Mouse (Mus musculus) neural tube, embryonic 11.5 days (tissue): ENCODE measurements around the gene Synj2. TPM values are rescaled to one million over a fixed set of nuclear protein-coding genes. Genes with fewer than 3 reads are reported as not detected.

ENCODE experiments used
- ATAC-seq: fragments of 200-750 bp; cut with Nextera tagmentation; 2 replicates; pipeline ENCODE4 v1.8.0; 2017; ENCODE audit warnings: moderate number of reproducible peaks, mild to moderate bottlenecking, moderate TSS enrichment, moderate library complexity; ENCODE audit not compliant: insufficient read depth, low FRiP score, low TSS enrichment
- DNase-seq: peaks from one replicate; pipeline ENCODE4 v3.0.0-alpha.2; 2015; ENCODE audit warnings: low spot score
- H3K27ac ChIP-seq: fragments of 300-500 bp; sonication (generic); 2 replicates; pipeline ENCODE4 v1.5.1; 2014; ENCODE audit warnings: low read depth, mild to moderate bottlenecking, low read length
- H3K27me3 ChIP-seq: fragments of 300-500 bp; sonication (generic); 2 replicates; pipeline ENCODE4 v1.6.1; 2014; ENCODE audit warnings: mild to moderate bottlenecking, low read length, mixed read lengths; ENCODE audit not compliant: control insufficient read depth, insufficient read depth
- H3K36me3 ChIP-seq: fragments of 300-500 bp; sonication (generic); 2 replicates; pipeline ENCODE4 v1.6.1; 2014; ENCODE audit warnings: mild to moderate bottlenecking, low read length, moderate library complexity, mixed read lengths; ENCODE audit not compliant: control insufficient read depth, insufficient read depth
- H3K4me1 ChIP-seq: fragments of 300-500 bp; sonication (generic); 2 replicates; pipeline ENCODE4 v1.6.1; 2014; ENCODE audit warnings: low read length, mixed read lengths; ENCODE audit not compliant: control insufficient read depth, insufficient read depth
- H3K4me2 ChIP-seq: fragments of 300-500 bp; sonication (generic); 2 replicates; pipeline ENCODE4 v1.6.1; 2014; ENCODE audit warnings: low read depth, mild to moderate bottlenecking, moderate library complexity
- H3K4me3 ChIP-seq: fragments of 300-500 bp; sonication (generic); 2 replicates; pipeline ENCODE4 v1.5.1; 2014; ENCODE audit warnings: low read depth, low read length
- H3K9ac ChIP-seq: fragments of 300-500 bp; sonication (generic); 2 replicates; pipeline ENCODE4 v1.6.1; 2014; ENCODE audit warnings: mild to moderate bottlenecking, low read length
- H3K9me3 ChIP-seq: fragments of 300-500 bp; sonication (generic); 2 replicates; pipeline ENCODE4 v1.6.1; 2016; ENCODE audit warnings: low read length; ENCODE audit not compliant: control insufficient read depth
- WGBS: fragments of 180-500 bp; shearing (Covaris S2); extraction: QIAGEN DNeasy Blood & Tissue Kit; methylation state at CpG from one replicate; pipeline ENCODE4 v1.1.7; 2014; 5-methylcytosine and 5-hydroxymethylcytosine counted together
- polyA plus RNA-seq: library from polyadenylated mRNA; unstranded; fragments of >200 nt; fragmentation: Nextera tagmentation; extraction: Ambion mirVana; gene quantifications from 2 replicates; pipeline ENCODE4 v1.2.1, GENCODE M21; 2014

Gene Synj2
- polyA plus RNA-seq, 1 experiment from 2014 or later, result 1.8 TPM

DNA sequence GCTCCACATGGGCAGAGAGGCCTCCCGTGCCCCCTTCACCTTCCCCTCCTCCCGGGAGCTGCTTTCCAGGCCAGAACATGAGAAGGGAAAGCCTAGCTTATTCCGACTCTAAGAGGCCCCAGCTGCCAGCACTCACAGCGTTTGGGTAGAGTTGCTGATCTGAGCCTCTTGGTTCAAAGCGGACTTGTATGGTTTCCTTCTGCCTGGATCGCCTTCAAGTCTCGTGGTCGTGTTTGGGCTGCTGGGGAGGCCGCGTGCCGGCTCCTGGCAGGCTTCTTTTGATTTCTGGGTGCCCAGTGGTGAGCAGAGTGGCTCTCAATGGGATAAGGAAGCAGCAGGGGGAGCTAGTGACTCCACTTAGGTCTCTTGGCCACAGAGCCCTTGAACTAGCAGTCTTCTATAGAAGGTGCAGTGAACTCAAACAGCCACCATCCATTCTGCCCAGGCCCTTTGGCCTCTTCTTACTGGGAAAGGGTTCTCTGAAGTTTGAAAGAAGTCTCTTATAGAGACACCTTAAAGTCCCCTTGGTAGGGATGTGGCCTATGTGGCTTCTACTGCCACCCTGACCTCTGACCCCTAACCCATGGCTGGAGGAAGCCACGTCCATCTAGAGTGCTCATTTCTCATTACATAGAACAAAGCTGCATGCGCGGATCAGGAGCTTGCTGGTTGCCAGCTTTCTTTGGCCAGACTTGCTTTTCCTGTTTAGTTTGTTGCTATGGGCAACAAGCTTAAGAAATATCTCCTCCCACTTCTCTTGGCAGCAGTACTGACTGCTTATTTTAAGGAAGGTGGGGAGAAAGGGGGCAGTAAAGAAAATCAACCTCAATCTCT lies 64.8 kb downstream of the Synj2 start:
- Histone ChIP-seq H3K4me2 (0 out of 2 replicates have a peak overlapping the region, but pooled peaks have one; percentile 3), H3K27me3 (no peaks in the 10 kb centered on the region), H3K9me3 (no peaks in the 10 kb centered on the region), H3K36me3 (no peaks in the 10 kb centered on the region), H3K4me3 (no peak overlapping the region), H3K4me1 (no peaks in the 10 kb centered on the region), H3K27ac (no peak overlapping the region), H3K9ac (no peak overlapping the region)
- 39% methylated on average over 14 of the region's 14 CpGs for WGBS
- no peak for DNase-seq
- ATAC-seq, result no peak

DNA sequence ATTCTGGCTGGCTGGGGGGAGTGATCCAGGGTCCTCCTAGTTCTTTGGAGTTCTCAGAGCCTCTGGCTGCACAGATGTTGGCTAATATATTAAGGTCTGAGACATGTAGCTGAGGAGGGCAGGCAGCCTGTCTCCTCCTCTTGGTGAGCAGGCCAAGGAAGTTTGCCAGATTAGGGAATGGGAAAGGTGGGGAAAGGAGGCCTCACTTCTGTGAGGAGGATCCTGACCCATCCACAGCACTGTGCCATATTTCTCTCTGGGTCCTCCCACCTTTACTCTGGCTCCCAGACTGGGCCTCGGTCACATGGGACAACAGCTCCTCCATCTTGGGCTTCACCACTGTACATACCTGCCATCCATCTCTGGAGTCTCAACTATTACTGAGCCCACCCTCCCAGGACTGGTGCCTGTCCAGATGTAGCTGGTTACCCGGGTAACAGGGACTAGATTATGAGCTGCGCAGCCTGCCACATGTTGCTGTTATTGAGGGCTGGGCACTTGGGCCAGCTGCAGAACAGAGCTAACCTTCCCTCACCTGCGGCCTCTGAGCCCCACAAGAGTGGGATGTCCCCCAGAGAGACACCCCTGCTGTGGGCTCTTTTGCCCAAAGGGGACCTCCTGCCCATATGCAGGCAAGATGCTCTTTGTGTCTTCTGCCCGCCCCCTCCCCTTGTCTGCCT lies 66.2 kb downstream of the Synj2 start:
- Histone ChIP-seq H3K36me3 (no peaks in the 10 kb centered on the region), H3K27me3 (no peaks in the 10 kb centered on the region), H3K27ac (no peak overlapping the region), H3K4me1 (no peaks in the 10 kb centered on the region), H3K9me3 (no peaks in the 10 kb centered on the region), H3K4me3 (no peak overlapping the region), H3K4me2 (no peak overlapping the region), H3K9ac (no peak overlapping the region)
- DNase-seq (no peak), ATAC-seq (no peak)
- WGBS, result 86% methylated on average over 5 of the region's 5 CpGs

DNA sequence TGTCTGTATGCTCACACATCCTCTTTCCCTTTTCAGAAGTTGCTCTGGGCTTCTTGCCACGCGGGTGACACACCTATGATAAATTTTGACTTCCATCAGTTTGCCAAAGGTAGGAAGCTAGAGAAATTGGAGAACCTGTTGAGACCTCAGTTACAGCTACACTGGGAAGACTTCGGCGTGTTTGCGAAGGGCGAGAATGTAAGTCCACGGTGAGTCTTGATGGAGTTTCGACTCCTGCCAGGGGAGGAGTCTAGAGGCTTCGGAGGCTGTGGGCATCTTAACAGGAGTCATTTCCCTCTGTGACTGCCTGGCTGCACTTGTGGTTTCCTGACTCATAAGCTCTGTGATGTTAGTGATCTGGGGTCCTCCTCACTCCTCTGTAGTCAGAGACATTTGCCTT lies 66.8 kb downstream of the Synj2 start:
- no peak overlapping the region for H3K27ac ChIP-seq
- no peak for ATAC-seq
- H3K4me3 ChIP-seq, result no peak overlapping the region
- H3K4me2 ChIP-seq, result no peak overlapping the region
- no peaks in the 10 kb centered on the region for H3K4me1 ChIP-seq
- H3K9me3 ChIP-seq, result no peaks in the 10 kb centered on the region
- no peak overlapping the region for H3K9ac ChIP-seq
- DNase-seq, result no peak
- 85% methylated on average over 9 of the region's 9 CpGs for WGBS
- H3K36me3 ChIP-seq, result no peaks in the 10 kb centered on the region
- H3K27me3 ChIP-seq, result no peaks in the 10 kb centered on the region

- Histone ChIP-seq H3K27ac (no peak overlapping the region), H3K9ac (no peak overlapping the region), H3K27me3 (no peaks in the 10 kb centered on the region), H3K9me3 (no peaks in the 10 kb centered on the region), H3K4me3 (no peak overlapping the region), H3K36me3 (no peaks in the 10 kb centered on the region), H3K4me2 (no peak overlapping the region), H3K4me1 (no peaks in the 10 kb centered on the region)
- no peak for ATAC-seq
- DNase-seq, result no peak
- 86% methylated on average over 11 of the region's 11 CpGs for WGBS
Measured at GRCm38 (mm10) chr17:6008590-6008989, 67.5 kb downstream of the Synj2 start.

GRCm38 (mm10) chr17:6009606-6010005 lies 68.5 kb downstream of the Synj2 start:
- ATAC-seq, result no peak
- no peak for DNase-seq
- Histone ChIP-seq H3K4me2 (no peak overlapping the region), H3K9me3 (no peaks in the 10 kb centered on the region), H3K27ac (no peak overlapping the region), H3K4me3 (no peak overlapping the region), H3K27me3 (no peaks in the 10 kb centered on the region), H3K9ac (no peak overlapping the region), H3K36me3 (no peaks in the 10 kb centered on the region), H3K4me1 (no peaks in the 10 kb centered on the region)
- WGBS, result 92% methylated on average over 4 of the region's 4 CpGs

DNA sequence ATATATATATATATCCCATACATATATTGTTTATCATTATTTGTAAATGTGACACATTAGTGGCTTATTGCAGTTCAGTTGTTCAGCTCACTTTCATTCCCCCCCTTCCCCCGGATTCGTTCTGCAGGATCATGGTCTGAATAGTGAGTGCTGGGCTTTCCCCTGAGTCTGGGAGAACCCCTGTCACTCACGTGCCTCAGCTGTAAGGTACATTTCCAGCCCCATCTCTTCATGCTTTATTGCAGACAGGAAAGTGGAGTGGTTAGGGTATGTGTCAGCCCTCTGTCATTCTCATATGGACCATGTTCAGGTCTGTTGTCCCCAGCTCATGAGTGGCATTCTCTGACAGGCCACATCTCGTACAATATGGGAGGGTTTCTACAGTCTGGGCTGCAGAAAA lies 72.0 kb downstream of the Synj2 start:
- Histone ChIP-seq H3K4me2 (no peak overlapping the region), H3K27me3 (no peaks in the 10 kb centered on the region), H3K4me1 (no peaks in the 10 kb centered on the region), H3K36me3 (no peaks in the 10 kb centered on the region), H3K9ac (no peak overlapping the region), H3K4me3 (no peak overlapping the region), H3K9me3 (no peaks in the 10 kb centered on the region), H3K27ac (no peak overlapping the region)
- no peak for DNase-seq
- whole genome bisulfite sequencing, result 87% methylated on average over 4 of the region's 4 CpGs
- ATAC-seq, result no peak

DNA sequence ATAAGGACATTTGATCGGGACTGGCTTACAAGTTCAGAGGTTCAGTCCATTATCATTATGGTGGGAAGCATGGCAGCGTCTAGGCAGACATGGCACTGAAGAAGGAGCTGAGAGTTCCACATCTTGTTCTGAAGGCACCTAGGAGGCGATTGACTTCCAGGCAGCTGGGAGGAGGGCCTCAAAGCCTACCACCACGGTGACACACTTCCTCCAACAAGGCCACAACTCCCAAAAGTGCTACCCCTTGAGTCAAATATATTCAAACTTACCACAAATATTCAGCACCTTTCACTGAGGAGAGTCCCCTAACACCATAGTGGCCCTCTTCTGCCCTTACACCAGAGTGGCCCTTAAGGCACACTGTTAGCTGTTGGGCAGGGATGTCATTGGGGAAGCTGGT lies 73.9 kb downstream of the Synj2 start:
- Histone ChIP-seq H3K36me3 (no peaks in the 10 kb centered on the region), H3K4me2 (no peak overlapping the region), H3K27me3 (no peaks in the 10 kb centered on the region), H3K4me1 (no peaks in the 10 kb centered on the region), H3K27ac (no peak overlapping the region), H3K4me3 (no peak overlapping the region), H3K9me3 (no peaks in the 10 kb centered on the region), H3K9ac (no peak overlapping the region)
- ATAC-seq (no peak), DNase-seq (no peak)
- WGBS, result 90% methylated on average over 4 of the region's 4 CpGs

- no peaks in the 10 kb centered on the region for H3K9me3 ChIP-seq
- no peak overlapping the region for H3K27ac ChIP-seq
- no peaks in the 10 kb centered on the region for H3K36me3 ChIP-seq
- no peak overlapping the region for H3K4me3 ChIP-seq
- 77% methylated on average over 7 of the region's 7 CpGs for WGBS
- H3K4me1 ChIP-seq, result no peaks in the 10 kb centered on the region
- no peak for DNase-seq
- ATAC-seq, result no peak
- no peaks in the 10 kb centered on the region for H3K27me3 ChIP-seq
- H3K4me2 ChIP-seq, result no peak overlapping the region
- H3K9ac ChIP-seq, result no peak overlapping the region
Measured at GRCm38 (mm10) chr17:6016213-6016780, 75.2 kb downstream of the Synj2 start.
